Mouse (Mus musculus): ENCODE results near the gene Zkscan14. TPM values are rescaled to one million over a fixed set of nuclear protein-coding genes. Genes with fewer than 3 reads are reported as not detected.

The Zkscan14 gene
- polyA plus RNA-seq, 1 experiment from 2014 or later: 12.3 TPM

DNA sequence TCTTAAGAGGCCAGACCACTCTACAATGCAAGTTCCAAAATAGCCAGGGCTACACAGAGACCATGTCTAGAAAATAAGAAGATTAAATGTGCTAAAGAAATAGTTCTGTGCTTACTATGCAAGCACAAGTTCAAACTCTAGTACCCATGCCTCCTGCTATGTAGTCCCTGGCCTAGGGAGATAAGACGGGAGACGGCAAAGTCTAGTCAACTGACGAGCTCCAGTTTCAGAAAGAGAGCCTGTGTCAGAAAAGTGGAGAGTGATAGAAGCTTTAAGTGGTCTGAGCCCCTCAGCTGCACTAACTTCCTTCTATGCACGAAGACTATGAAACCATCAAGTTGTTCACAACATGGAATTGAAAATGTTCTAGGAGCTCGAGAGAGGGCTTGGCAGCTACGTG lies 52.4 kb downstream of the Zkscan14 start:
- DNase-seq (ENCODE audit: low spot score) (no peak), ATAC-seq (ENCODE audit: low FRiP score) (no peak)
- Histone ChIP-seq H3K27me3 (ENCODE audit: control insufficient read depth, insufficient read depth, low read length) (no peaks in the 10 kb centered on the region), H3K9me3 (ENCODE audit: control insufficient read depth, low read length) (no peaks in the 10 kb centered on the region), H3K4me2 (replicated peaks) (no peak overlapping the region), H3K9ac (no peak overlapping the region), H3K4me3 (replicated peaks; ENCODE audit: low read length) (no peak overlapping the region), H3K4me1 (replicated peaks; ENCODE audit: control insufficient read depth, insufficient read depth, low read length) (no peaks in the 10 kb centered on the region), H3K27ac (no peak overlapping the region), H3K36me3 (replicated peaks; ENCODE audit: control insufficient read depth, insufficient read depth) (peaks cover 100% of the 10 kb centered on the region)
- 90% methylated on average over 6 of the region's 6 CpGs for WGBS

DNA sequence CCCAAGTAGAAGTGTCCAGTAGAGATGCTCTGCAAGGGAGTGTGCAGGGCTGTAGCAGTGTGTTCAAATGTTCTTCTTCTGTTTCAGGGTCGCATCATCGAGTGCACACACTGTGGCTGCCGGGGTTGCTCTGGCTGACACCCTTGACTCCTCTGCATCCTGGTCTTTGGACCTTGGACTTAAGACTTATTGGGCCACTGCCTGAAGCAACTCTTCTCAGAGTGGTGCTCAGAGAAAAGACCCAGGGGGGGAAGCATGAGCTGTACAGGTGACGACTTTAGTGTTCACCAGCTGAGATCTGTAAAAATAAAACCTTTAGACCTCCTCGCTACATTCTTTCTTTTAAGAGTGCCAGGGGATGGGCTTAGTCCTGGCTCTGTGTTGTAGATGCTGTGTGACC lies 53.9 kb downstream of the Zkscan14 start:
- Histone ChIP-seq H3K4me1 (replicated peaks; ENCODE audit: control insufficient read depth, insufficient read depth, low read length) (no peaks in the 10 kb centered on the region), H3K27ac (no peak overlapping the region), H3K4me2 (replicated peaks) (no peak overlapping the region), H3K4me3 (replicated peaks; ENCODE audit: low read length) (no peak overlapping the region), H3K9me3 (ENCODE audit: control insufficient read depth, low read length) (no peaks in the 10 kb centered on the region), H3K36me3 (replicated peaks; ENCODE audit: control insufficient read depth, insufficient read depth) (peaks cover 100% of the 10 kb centered on the region), H3K27me3 (ENCODE audit: control insufficient read depth, insufficient read depth, low read length) (no peaks in the 10 kb centered on the region), H3K9ac (no peak overlapping the region)
- no peak for DNase-seq (ENCODE audit: low spot score)
- ATAC-seq (ENCODE audit: low FRiP score): no peak
- 92% methylated on average over 5 of the region's 5 CpGs for WGBS

Other genes starting within 250 kb of the Zkscan14 start
- 43.6 and 44.0 TPM in 2 replicates for gene Smurf1, start 236.0 kb downstream of the Zkscan14 start, polyA plus RNA-seq (2014; fragmentation: Nextera tagmentation; extraction: Ambion mirVana)
- gene Gm4871, start 169.1 kb downstream of the Zkscan14 start, polyA plus RNA-seq (2014; fragmentation: Nextera tagmentation; extraction: Ambion mirVana): not detected in 2 replicates
- gene 1700018F24Rik, start 158.9 kb downstream of the Zkscan14 start, polyA plus RNA-seq (2014; fragmentation: Nextera tagmentation; extraction: Ambion mirVana): not detected in 2 replicates
- gene Arpc1a, start 118.0 kb downstream of the Zkscan14 start, polyA plus RNA-seq (2014; fragmentation: Nextera tagmentation; extraction: Ambion mirVana): 245 and 252 TPM in 2 replicates
- gene Kpna7, start 117.8 kb downstream of the Zkscan14 start, polyA plus RNA-seq (2014; fragmentation: Nextera tagmentation; extraction: Ambion mirVana): not detected in 2 replicates
- gene Arpc1b, start 87.7 kb downstream of the Zkscan14 start, polyA plus RNA-seq (2014; fragmentation: Nextera tagmentation; extraction: Ambion mirVana): 44.2 and 51.8 TPM in 2 replicates
- gene Pdap1, start 61.6 kb downstream of the Zkscan14 start, polyA plus RNA-seq (2014; fragmentation: Nextera tagmentation; extraction: Ambion mirVana): 95.5 and 96.3 TPM in 2 replicates
- gene Bud31, start 61.5 kb downstream of the Zkscan14 start, polyA plus RNA-seq (2014; fragmentation: Nextera tagmentation; extraction: Ambion mirVana): 177 and 188 TPM in 2 replicates
- gene Ptcd1, start 34.8 kb downstream of the Zkscan14 start, polyA plus RNA-seq (2014; fragmentation: Nextera tagmentation; extraction: Ambion mirVana): 17.5 and 18.2 TPM in 2 replicates
- 27.7 and 29.3 TPM in 2 replicates for gene Cpsf4, start 34.7 kb downstream of the Zkscan14 start, polyA plus RNA-seq (2014; fragmentation: Nextera tagmentation; extraction: Ambion mirVana)
- gene Atp5j2, start 9.8 kb downstream of the Zkscan14 start, polyA plus RNA-seq (2014; fragmentation: Nextera tagmentation; extraction: Ambion mirVana): 561 and 664 TPM in 2 replicates
- gene Zkscan5, start 2.7 kb upstream of the Zkscan14 start, polyA plus RNA-seq (2014; fragmentation: Nextera tagmentation; extraction: Ambion mirVana): 12.0 and 15.6 TPM in 2 replicates
- gene Zfp655, start 29.8 kb upstream of the Zkscan14 start, polyA plus RNA-seq (2014; fragmentation: Nextera tagmentation; extraction: Ambion mirVana): 40.1 and 42.0 TPM in 2 replicates
- 0.54 and 1.1 TPM in 2 replicates for gene Zscan25, start 78.6 kb upstream of the Zkscan14 start, polyA plus RNA-seq (2014; fragmentation: Nextera tagmentation; extraction: Ambion mirVana)
- gene Cyp3a57, start 143.4 kb upstream of the Zkscan14 start, polyA plus RNA-seq (2014; fragmentation: Nextera tagmentation; extraction: Ambion mirVana): not detected in 2 replicates

Measured in hindbrain, embryonic 14.5 days (tissue).